Mouse (Mus musculus) kidney, postnatal 0 days (tissue): ENCODE measurements around the gene Rhbdf1. TPM values are rescaled to one million over a fixed set of nuclear protein-coding genes. Genes with fewer than 3 reads are reported as not detected.
"Not testable (repeated sequence)": the region's sequence is repeated elsewhere in the genome, so short reads cannot be mapped to it uniquely, and the experiment has no call there.

Experiments used
- ATAC-seq: fragments of 200-750 bp; cut with Nextera tagmentation; replicated peaks from 2 replicates; pipeline ENCODE4 v1.8.0; 2017; ENCODE audit warnings: low read depth, moderate number of reproducible peaks, moderate TSS enrichment, moderate library complexity; ENCODE audit not compliant: low FRiP score
- DNase-seq: peaks from one replicate; pipeline ENCODE4 v3.0.0-alpha.2; 2016; ENCODE audit warnings: low spot score
- H3K27ac ChIP-seq: fragments of 300-500 bp; sonication (generic); 2 replicates; pipeline ENCODE4 v1.5.1; 2014; ENCODE audit warnings: mild to moderate bottlenecking
- H3K27me3 ChIP-seq: fragments of 300-500 bp; sonication (generic); 2 replicates; pipeline ENCODE4 v1.6.1; 2014; ENCODE audit warnings: low read length, mixed read lengths; ENCODE audit not compliant: insufficient read depth
- H3K36me3 ChIP-seq: fragments of 300-500 bp; sonication (generic); 2 replicates; pipeline ENCODE4 v1.6.1; 2014; ENCODE audit warnings: low read length, mixed read lengths; ENCODE audit not compliant: insufficient read depth
- H3K4me1 ChIP-seq: fragments of 300-500 bp; sonication (generic); replicated peaks from 2 replicates; pipeline ENCODE4 v1.6.1; 2014; ENCODE audit warnings: antibody characterized with exemption, low read length, mixed read lengths; ENCODE audit not compliant: insufficient read depth
- H3K4me2 ChIP-seq: fragments of 300-500 bp; sonication (generic); 2 replicates; pipeline ENCODE4 v1.6.1; 2014; ENCODE audit warnings: mild to moderate bottlenecking, low read length, moderate library complexity, mixed read lengths
- H3K4me3 ChIP-seq: fragments of 300-500 bp; sonication (generic); replicated peaks from 2 replicates; pipeline ENCODE4 v1.5.1; 2014; ENCODE audit warnings: low read depth, low read length
- H3K9ac ChIP-seq: fragments of 300-500 bp; sonication (generic); 2 replicates; pipeline ENCODE4 v1.6.1; 2014; ENCODE audit warnings: low read depth, low read length
- H3K9me3 ChIP-seq: fragments of 300-500 bp; sonication (generic); replicated peaks from 2 replicates; pipeline ENCODE4 v1.6.1; 2016; ENCODE audit warnings: low read length, inconsistent platforms, mixed read lengths
- CTCF ChIP-seq: IDR thresholded peaks from 2 replicates; pipeline ENCODE4 v1.5.1; 2016; ENCODE audit warnings: antibody characterized with exemption, low read depth, mild to moderate bottlenecking, moderate library complexity
- WGBS: fragments of 180-500 bp; shearing (Covaris S2); extraction: QIAGEN DNeasy Blood & Tissue Kit; methylation state at CpG from one replicate; pipeline ENCODE4 v1.1.7; 2014; 5-methylcytosine and 5-hydroxymethylcytosine counted together
- polyA plus RNA-seq: library from polyadenylated mRNA; unstranded; fragments of >200 nt; fragmentation: Nextera tagmentation; extraction: Ambion mirVana; gene quantifications from 2 replicates; pipeline ENCODE4 v1.2.1, GENCODE M21; 2015

Rhbdf1 gene
- polyA plus RNA-seq, 1 experiment from 2014 or later: 49.3 TPM

GRCm38 (mm10) chr11:32201922-32202685 lies 20.0 kb downstream of the Rhbdf1 start:
- Histone ChIP-seq H3K36me3 (no peaks in the 10 kb centered on the region), H3K27ac (no peak overlapping the region), H3K4me1 (peaks cover 5% of the 10 kb centered on the region; the same call in 1 of the 2 replicates), H3K4me2 (no peak overlapping the region), H3K9ac (no peak overlapping the region), H3K4me3 (no peak overlapping the region), H3K27me3 (no peaks in the 10 kb centered on the region), H3K9me3 (no peaks in the 10 kb centered on the region)
- DNase-seq (no peak), ATAC-seq (no peak)
- TF ChIP-seq CTCF: no peak
- WGBS: 74% methylated on average over 11 of the region's 11 CpGs

- not testable (repeated sequence) for H3K36me3 ChIP-seq, H3K4me3 ChIP-seq, H3K4me2 ChIP-seq, H3K4me1 ChIP-seq, H3K27me3 ChIP-seq, DNase-seq, H3K9ac ChIP-seq, ATAC-seq, H3K27ac ChIP-seq, H3K9me3 ChIP-seq
- 63% methylated on average over 1 of the region's 1 CpGs for WGBS
- peak; percentile 34; the same call in 1 of the 2 replicates for TF ChIP-seq CTCF
These were observed 21.1 kb downstream of the Rhbdf1 start for GRCm38 (mm10) chr11:32200992-32201391.

- Histone ChIP-seq H3K4me1 (no peaks in the 10 kb centered on the region), H3K27me3 (no peaks in the 10 kb centered on the region), H3K27ac (no peak within 1 kb of the TSS), H3K4me3 (no peak within 1 kb of the TSS), H3K36me3 (no peaks in the 10 kb centered on the region), H3K9me3 (no peaks in the 10 kb centered on the region), H3K4me2 (no peak within 1 kb of the TSS), H3K9ac (no peak within 1 kb of the TSS)
- TF ChIP-seq CTCF: no peak
- no peak for DNase-seq
- ATAC-seq: no peak
- 67% methylated on average over 10 of the region's 10 CpGs for WGBS
These were observed 22.0 kb downstream of the Rhbdf1 start, which contains the start of gene Il9r for GRCm38 (mm10) chr11:32200075-32200601. Il9r (minus strand) TSS chr11:32200279.

- no peak for TF ChIP-seq CTCF
- no peaks in the 10 kb centered on the region for H3K27me3 ChIP-seq
- H3K36me3 ChIP-seq: no peaks in the 10 kb centered on the region
- no peaks in the 10 kb centered on the region for H3K9me3 ChIP-seq
- no peak overlapping the region for H3K4me3 ChIP-seq
- DNase-seq: no peak
- no peak for ATAC-seq
- no peaks in the 10 kb centered on the region for H3K4me1 ChIP-seq
- 47% methylated on average over 6 of the region's 6 CpGs for WGBS
- no peak overlapping the region for H3K9ac ChIP-seq
- no peak overlapping the region for H3K27ac ChIP-seq
- H3K4me2 ChIP-seq: no peak overlapping the region
These were observed 22.9 kb downstream of the Rhbdf1 start for GRCm38 (mm10) chr11:32199230-32199629.

- no peaks in the 10 kb centered on the region for H3K9me3 ChIP-seq
- H3K4me1 ChIP-seq: no peaks in the 10 kb centered on the region
- no peak overlapping the region for H3K4me2 ChIP-seq
- DNase-seq (no peak), ATAC-seq (no peak)
- H3K27ac ChIP-seq: no peak overlapping the region
- H3K4me3 ChIP-seq: no peak overlapping the region
- no peaks in the 10 kb centered on the region for H3K27me3 ChIP-seq
- WGBS: 73% methylated on average over 14 of the region's 14 CpGs
- H3K9ac ChIP-seq: no peak overlapping the region
- no peak for TF ChIP-seq CTCF
- H3K36me3 ChIP-seq: no peaks in the 10 kb centered on the region
These were observed 23.7 kb downstream of the Rhbdf1 start for GRCm38 (mm10) chr11:32198256-32198955.

GRCm38 (mm10) chr11:32197766-32198165 lies 24.3 kb downstream of the Rhbdf1 start:
- H3K27me3 ChIP-seq: no peaks in the 10 kb centered on the region
- H3K36me3 ChIP-seq: no peaks in the 10 kb centered on the region
- no peaks in the 10 kb centered on the region for H3K9me3 ChIP-seq
- 28% methylated on average over 3 of the region's 3 CpGs for WGBS
- DNase-seq: no peak
- no peak overlapping the region for H3K4me3 ChIP-seq
- H3K27ac ChIP-seq: no peak overlapping the region
- ATAC-seq: no peak
- no peaks in the 10 kb centered on the region for H3K4me1 ChIP-seq
- H3K4me2 ChIP-seq: no peak overlapping the region
- H3K9ac ChIP-seq: no peak overlapping the region
- TF ChIP-seq CTCF: no peak
